Mouse (Mus musculus) heart, embryonic 15.5 days (tissue): ENCODE measurements around the gene Bak1. TPM values are rescaled to one million over a fixed set of nuclear protein-coding genes. Genes with fewer than 3 reads are reported as not detected.
A peak's percentile ranks its signal among the peaks of the same experiment; 100 is the strongest.

Experiments used
- ATAC-seq: fragments of 200-750 bp; cut with Nextera tagmentation; replicated peaks from 2 replicates; pipeline ENCODE4 v1.8.0; 2017; ENCODE audit warnings: low read depth, moderate TSS enrichment; ENCODE audit not compliant: insufficient number of reproducible peaks, insufficient read depth, low FRiP score
- H3K27ac ChIP-seq: fragments of 300-500 bp; sonication (generic); 2 replicates; pipeline ENCODE4 v1.5.1; 2015; ENCODE audit warnings: mild to moderate bottlenecking, inconsistent platforms
- H3K27me3 ChIP-seq: fragments of 300-500 bp; sonication (generic); 2 replicates; pipeline ENCODE4 v1.6.1; 2015; ENCODE audit warnings: inconsistent platforms
- H3K36me3 ChIP-seq: fragments of 300-500 bp; sonication (generic); 2 replicates; pipeline ENCODE4 v1.6.1; 2015; ENCODE audit warnings: mild to moderate bottlenecking, inconsistent platforms
- H3K4me1 ChIP-seq: fragments of 300-500 bp; sonication (generic); replicated peaks from 2 replicates; pipeline ENCODE4 v1.6.1; 2015; ENCODE audit warnings: inconsistent platforms
- H3K4me2 ChIP-seq: fragments of 300-500 bp; sonication (generic); 2 replicates; pipeline ENCODE4 v1.6.1; 2015; ENCODE audit warnings: inconsistent platforms, mild to moderate bottlenecking, moderate library complexity
- H3K4me3 ChIP-seq: fragments of 300-500 bp; sonication (generic); 2 replicates; pipeline ENCODE4 v1.5.1; 2015; ENCODE audit warnings: mild to moderate bottlenecking, inconsistent platforms
- H3K9ac ChIP-seq: fragments of 300-500 bp; sonication (generic); 2 replicates; pipeline ENCODE4 v1.6.1; 2015; ENCODE audit warnings: mild to moderate bottlenecking, inconsistent platforms
- H3K9me3 ChIP-seq: fragments of 300-500 bp; sonication (generic); replicated peaks from 2 replicates; pipeline ENCODE4 v1.6.1; 2016; ENCODE audit warnings: inconsistent platforms
- WGBS: fragments of 180-500 bp; shearing (Covaris S2); methylation state at CpG from one replicate; pipeline ENCODE4 v1.1.7; 2015; ENCODE audit warnings: mixed read lengths; 5-methylcytosine and 5-hydroxymethylcytosine counted together
- polyA plus RNA-seq: library from polyadenylated mRNA; unstranded; fragments of >200 nt; fragmentation: Nextera tagmentation; extraction: Ambion mirVana; gene quantifications from 2 replicates; pipeline ENCODE4 v1.2.1, GENCODE M21; 2015

Bak1 gene
- polyA plus RNA-seq, 1 experiment from 2014 or later = 4.7 TPM

DNA sequence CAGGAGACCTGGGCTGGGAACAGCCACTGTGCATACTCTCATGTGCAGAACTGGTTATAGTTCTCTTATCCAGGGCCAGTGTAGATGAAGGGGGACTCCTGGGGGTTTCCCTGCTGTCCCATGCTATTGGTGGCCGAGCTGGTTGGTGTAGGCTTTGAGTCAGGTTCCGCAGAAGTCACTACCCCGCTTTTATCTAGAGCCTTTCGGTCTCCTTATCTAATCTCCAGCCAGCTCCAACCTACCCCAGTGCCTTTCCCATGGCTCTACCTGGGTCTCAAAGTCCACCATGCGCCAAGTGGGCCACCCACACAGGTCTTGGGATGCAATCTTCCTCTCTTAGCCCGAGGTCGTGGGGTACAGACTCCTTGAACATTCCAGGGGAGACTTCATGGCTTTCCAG lies 37.3 kb upstream of the Bak1 start:
- no peaks in the 10 kb centered on the region for H3K27me3 ChIP-seq
- no peak overlapping the region for H3K9ac ChIP-seq
- no peak overlapping the region for H3K4me3 ChIP-seq
- ATAC-seq = no peak
- 53% methylated on average over 7 of the region's 7 CpGs for WGBS
- no peak overlapping the region for H3K4me2 ChIP-seq
- no peak overlapping the region for H3K27ac ChIP-seq
- no peaks in the 10 kb centered on the region for H3K36me3 ChIP-seq
- no peaks in the 10 kb centered on the region for H3K9me3 ChIP-seq
- peaks cover 17% of the 10 kb centered on the region for H3K4me1 ChIP-seq

- 63% methylated on average over 2 of the region's 2 CpGs for WGBS
- H3K4me3 ChIP-seq = no peak overlapping the region
- H3K27me3 ChIP-seq = 0 out of 2 replicates have a peak, but pooled peaks cover 4% of the 10 kb centered on the region
- no peaks in the 10 kb centered on the region for H3K36me3 ChIP-seq
- ATAC-seq = no peak
- peaks cover 22% of the 10 kb centered on the region for H3K4me1 ChIP-seq
- H3K27ac ChIP-seq = peak overlapping the region; percentile 36; the same call in 1 of the 2 replicates
- no peaks in the 10 kb centered on the region for H3K9me3 ChIP-seq
- no peak overlapping the region for H3K9ac ChIP-seq
- H3K4me2 ChIP-seq = no peak overlapping the region
Observed at GRCm38 (mm10) chr17:27064195-27064594, 35.4 kb upstream of the Bak1 start.

GRCm38 (mm10) chr17:27063717-27064116 lies 34.9 kb upstream of the Bak1 start:
- 21% methylated on average over 6 of the region's 6 CpGs for WGBS
- ATAC-seq = 0 out of 2 replicates have a peak, but pooled peaks have one; percentile 34
- Histone ChIP-seq H3K9me3 (no peaks in the 10 kb centered on the region), H3K4me3 (no peak overlapping the region), H3K27ac (no peak overlapping the region), H3K9ac (no peak overlapping the region), H3K36me3 (no peaks in the 10 kb centered on the region), H3K4me2 (no peak overlapping the region), H3K4me1 (peaks cover 27% of the 10 kb centered on the region), H3K27me3 (peaks cover 8% of the 10 kb centered on the region; the same call in 1 of the 2 replicates)

- Histone ChIP-seq H3K9me3 (no peaks in the 10 kb centered on the region), H3K27me3 (peaks cover 18% of the 10 kb centered on the region; the same call in 1 of the 2 replicates), H3K27ac (no peak overlapping the region), H3K4me1 (peaks cover 37% of the 10 kb centered on the region), H3K4me2 (no peak overlapping the region), H3K4me3 (no peak overlapping the region), H3K36me3 (no peaks in the 10 kb centered on the region), H3K9ac (no peak overlapping the region)
- ATAC-seq = no peak
- WGBS = 94% methylated on average over 7 of the region's 7 CpGs
Observed at GRCm38 (mm10) chr17:27062684-27063083, 33.9 kb upstream of the Bak1 start.

DNA sequence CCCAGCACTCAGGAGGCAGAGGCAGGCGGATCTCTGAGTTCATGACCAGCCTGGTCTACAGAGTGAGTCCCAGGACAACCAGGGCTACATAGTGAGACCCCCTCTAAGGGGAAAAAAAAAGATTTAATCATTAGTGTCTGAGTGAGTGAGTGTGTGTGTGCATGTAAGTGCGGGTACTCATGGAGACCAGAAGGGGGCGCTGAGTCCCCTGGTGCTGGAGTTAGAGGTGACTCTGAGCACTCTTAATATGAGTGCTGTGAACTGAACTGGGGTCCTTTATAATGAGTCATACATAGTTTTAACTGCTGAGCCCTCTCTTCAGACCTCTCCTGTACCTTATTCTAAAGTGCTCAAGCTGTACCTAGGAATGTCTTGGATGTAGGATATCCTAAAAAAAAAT lies 32.9 kb upstream of the Bak1 start:
- peaks cover 21% of the 10 kb centered on the region; the same call in 1 of the 2 replicates for H3K27me3 ChIP-seq
- H3K36me3 ChIP-seq = no peaks in the 10 kb centered on the region
- no peaks in the 10 kb centered on the region for H3K9me3 ChIP-seq
- no peak overlapping the region for H3K9ac ChIP-seq
- ATAC-seq = no peak
- H3K4me3 ChIP-seq = no peak overlapping the region
- no peak overlapping the region for H3K4me2 ChIP-seq
- H3K27ac ChIP-seq = no peak overlapping the region
- peaks cover 41% of the 10 kb centered on the region for H3K4me1 ChIP-seq
- WGBS = 90% methylated on average over 3 of the region's 3 CpGs

- H3K27ac ChIP-seq = no peak overlapping the region
- peaks cover 21% of the 10 kb centered on the region; the same call in 1 of the 2 replicates for H3K27me3 ChIP-seq
- H3K4me1 ChIP-seq = peaks cover 43% of the 10 kb centered on the region
- no peak overlapping the region; the same call in 1 of the 2 replicates for H3K4me2 ChIP-seq
- H3K9me3 ChIP-seq = no peaks in the 10 kb centered on the region
- no peaks in the 10 kb centered on the region for H3K36me3 ChIP-seq
- no peak overlapping the region for H3K4me3 ChIP-seq
- WGBS = 69% methylated on average over 8 of the region's 8 CpGs
- H3K9ac ChIP-seq = no peak overlapping the region
- no peak for ATAC-seq
Observed at GRCm38 (mm10) chr17:27060698-27061097, 31.9 kb upstream of the Bak1 start.

DNA sequence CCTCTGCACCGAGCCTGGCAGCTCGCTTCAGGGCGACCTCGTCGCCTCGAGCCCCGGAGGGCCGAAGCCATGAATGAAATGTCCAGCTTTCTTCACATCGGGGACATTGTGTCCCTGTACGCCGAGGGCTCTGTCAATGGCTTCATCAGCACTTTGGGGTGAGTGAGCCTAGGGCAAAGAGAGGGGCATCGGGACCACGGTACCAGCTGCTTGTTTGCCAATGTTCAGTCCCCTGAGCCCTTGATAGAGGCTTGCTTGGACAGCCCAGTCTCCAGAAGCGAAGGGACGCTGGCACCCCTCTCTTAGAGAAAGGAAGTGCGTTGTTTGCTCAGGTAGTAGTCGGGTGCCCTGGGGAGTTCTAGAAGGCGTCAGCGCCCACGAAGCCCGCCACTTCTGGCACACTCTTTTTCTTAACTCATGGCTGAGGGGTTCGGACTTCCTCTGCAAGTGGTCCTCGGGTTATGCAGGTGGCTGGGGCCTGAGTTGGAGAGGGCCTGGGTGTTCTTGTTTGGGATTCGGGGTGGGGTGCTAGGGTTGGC lies 28.8 kb upstream of the Bak1 start:
- Histone ChIP-seq H3K9ac (peak overlapping the region; percentile 70), H3K27ac (peak overlapping the region; percentile 85), H3K4me3 (peak overlapping the region; percentile 61), H3K36me3 (no peaks in the 10 kb centered on the region), H3K27me3 (peaks cover 21% of the 10 kb centered on the region; the same call in 1 of the 2 replicates), H3K9me3 (no peaks in the 10 kb centered on the region), H3K4me1 (peaks cover 32% of the 10 kb centered on the region), H3K4me2 (peak overlapping the region; percentile 92)
- WGBS = 3% methylated on average over 24 of the region's 24 CpGs
- ATAC-seq = no peak

GRCm38 (mm10) chr17:27056812-27057516 lies 28.2 kb upstream of the Bak1 start, which contains the start of gene Itpr3:
Gene Itpr3, plus strand, starts transcription at chr17:27057304.
- ATAC-seq = peak; percentile 72
- H3K4me1 ChIP-seq = peaks cover 35% of the 10 kb centered on the region

GRCm38 (mm10) chr17:27056170-27056569 lies 27.4 kb upstream of the Bak1 start:
- Histone ChIP-seq H3K4me1 (peaks cover 43% of the 10 kb centered on the region), H3K4me2 (peak overlapping the region; percentile 92), H3K27ac (peak overlapping the region; percentile 85), H3K9ac (peak overlapping the region; percentile 70), H3K36me3 (no peaks in the 10 kb centered on the region), H3K9me3 (no peaks in the 10 kb centered on the region), H3K27me3 (peaks cover 21% of the 10 kb centered on the region; the same call in 1 of the 2 replicates), H3K4me3 (peak overlapping the region; percentile 61)
- ATAC-seq = peak; percentile 69
- WGBS = 0% methylated on average over 13 of the region's 13 CpGs

More at GRCm38 (mm10) chr17:27056812-27057516, 28.2 kb upstream of the Bak1 start, which contains the start of gene Itpr3:
- H3K4me3 ChIP-seq = peak within 1 kb of the TSS; percentile 61
- H3K36me3 ChIP-seq = no peaks in the 10 kb centered on the region
- WGBS = 2% methylated on average over 65 of the region's 66 CpGs
- H3K9ac ChIP-seq = peak within 1 kb of the TSS; percentile 70
- H3K27ac ChIP-seq = peak within 1 kb of the TSS; percentile 85
- H3K9me3 ChIP-seq = no peaks in the 10 kb centered on the region
- peaks cover 21% of the 10 kb centered on the region; the same call in 1 of the 2 replicates for H3K27me3 ChIP-seq
- peak within 1 kb of the TSS; percentile 92 for H3K4me2 ChIP-seq

DNA sequence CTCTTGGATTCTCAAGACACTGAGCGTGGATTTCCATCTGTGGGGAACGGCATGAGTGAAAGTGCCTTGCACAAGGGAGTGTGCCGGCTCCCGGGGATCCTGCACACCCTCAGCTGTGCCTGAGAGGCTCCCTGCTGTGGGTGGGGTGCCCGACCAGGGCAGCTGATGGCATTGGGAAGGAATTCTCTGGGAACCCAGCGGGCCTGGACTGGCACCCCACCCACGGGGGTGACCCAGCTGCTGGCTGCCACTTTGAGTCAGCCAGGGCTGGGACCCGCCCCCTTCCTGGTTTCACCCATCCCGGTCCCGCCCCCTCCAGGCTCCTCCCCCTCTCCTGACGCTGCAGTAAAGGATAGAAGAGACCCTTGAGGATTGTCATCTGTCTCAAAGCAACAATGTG lies 22.7 kb upstream of the Bak1 start:
- Histone ChIP-seq H3K36me3 (no peaks in the 10 kb centered on the region), H3K27me3 (no peaks in the 10 kb centered on the region), H3K9me3 (no peaks in the 10 kb centered on the region), H3K4me3 (0 out of 2 replicates have a peak overlapping the region, but pooled peaks have one; percentile 11), H3K4me2 (peak overlapping the region; percentile 44), H3K27ac (no peak overlapping the region), H3K9ac (no peak overlapping the region), H3K4me1 (peaks cover 28% of the 10 kb centered on the region)
- no peak for ATAC-seq
- WGBS = 26% methylated on average over 11 of the region's 11 CpGs

GRCm38 (mm10) chr17:27050853-27051252 lies 22.0 kb upstream of the Bak1 start:
- H3K4me2 ChIP-seq = no peak overlapping the region
- no peak overlapping the region for H3K9ac ChIP-seq
- H3K27ac ChIP-seq = no peak overlapping the region
- 58% methylated on average over 5 of the region's 5 CpGs for WGBS
- H3K4me3 ChIP-seq = no peak overlapping the region
- H3K4me1 ChIP-seq = peaks cover 24% of the 10 kb centered on the region
- no peaks in the 10 kb centered on the region for H3K36me3 ChIP-seq
- H3K27me3 ChIP-seq = no peaks in the 10 kb centered on the region
- H3K9me3 ChIP-seq = no peaks in the 10 kb centered on the region
- ATAC-seq = no peak
